Mouse (Mus musculus): ENCODE data around the gene Rai1.

Rai1 gene

GRCm38 (mm10) chr11:60222085-60222468 is 117.3 kb downstream of the Rai1 start:
- DNase-seq = no peak

DNA sequence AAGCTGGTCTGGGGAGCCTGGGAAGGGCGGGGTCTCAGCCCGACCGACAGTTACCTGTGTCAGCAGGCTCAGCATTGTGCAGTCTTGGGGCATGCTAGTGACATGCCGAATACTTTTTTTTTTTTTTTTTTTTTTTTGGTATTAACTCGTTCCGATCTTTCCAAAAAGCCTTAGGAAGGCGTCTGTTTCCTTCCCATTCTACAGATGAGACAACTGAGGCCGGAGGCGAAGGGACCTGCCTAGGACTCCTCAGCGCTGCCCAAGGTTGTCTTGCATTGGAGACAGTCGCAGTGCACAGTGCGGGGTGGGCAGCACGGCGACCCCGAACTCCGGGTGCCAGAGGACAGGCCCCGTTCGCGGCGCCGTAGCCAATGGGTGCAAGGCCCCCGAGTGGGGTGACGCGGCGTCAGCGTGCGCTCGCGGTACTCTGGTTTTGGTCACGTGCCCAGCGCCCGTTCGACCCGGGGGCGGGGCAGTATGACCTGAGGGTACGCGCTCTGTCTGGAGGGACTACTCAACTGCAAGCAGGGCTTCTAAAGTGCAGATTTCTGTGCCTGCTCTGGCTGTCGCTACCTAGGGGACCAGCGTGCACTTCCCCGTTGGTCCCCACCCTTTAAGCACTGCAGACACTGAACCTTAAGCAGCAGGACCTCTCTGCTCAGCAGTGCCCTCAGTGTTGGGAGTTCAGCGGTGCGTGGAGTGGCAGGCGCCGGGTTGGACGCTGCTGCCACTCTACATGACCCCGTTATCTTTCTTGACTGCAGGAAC is 117.8 kb downstream of the Rai1 start, which contains the start of gene Srebf1:
Srebf1 (minus strand) TSS at position 113 of the 768 bp plus-strand sequence.
- DNase-seq = peak; percentile 60 to 66

GRCm38 (mm10) chr11:60224676-60225075 is 119.9 kb downstream of the Rai1 start:
- no peak for DNase-seq

DNA sequence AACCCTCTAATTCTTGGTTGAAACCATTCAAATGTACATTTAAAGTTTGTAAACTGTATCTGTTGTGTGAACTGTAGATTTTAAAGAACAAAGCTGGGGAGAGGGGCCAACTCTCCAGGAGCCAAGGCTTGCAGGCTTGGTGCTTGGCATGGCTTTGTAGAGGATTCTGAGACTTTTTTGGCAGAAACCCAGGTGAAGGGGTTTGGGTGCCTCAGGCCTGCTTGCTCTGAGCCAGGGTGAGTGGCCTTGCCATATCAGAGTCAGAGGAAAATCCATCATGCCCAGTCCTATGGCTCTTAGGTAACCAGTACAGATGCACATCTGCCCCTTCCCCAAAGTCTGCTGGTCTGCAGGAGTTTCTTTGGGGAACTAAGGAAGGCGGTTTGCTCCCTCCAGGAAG is 121.1 kb downstream of the Rai1 start:
- DNase-seq = no peak

- DNase-seq = no peak
These were observed 123.7 kb downstream of the Rai1 start for GRCm38 (mm10) chr11:60228525-60228924.

GRCm38 (mm10) chr11:60229821-60230220 is 125.0 kb downstream of the Rai1 start:
- no peak for DNase-seq

DNA sequence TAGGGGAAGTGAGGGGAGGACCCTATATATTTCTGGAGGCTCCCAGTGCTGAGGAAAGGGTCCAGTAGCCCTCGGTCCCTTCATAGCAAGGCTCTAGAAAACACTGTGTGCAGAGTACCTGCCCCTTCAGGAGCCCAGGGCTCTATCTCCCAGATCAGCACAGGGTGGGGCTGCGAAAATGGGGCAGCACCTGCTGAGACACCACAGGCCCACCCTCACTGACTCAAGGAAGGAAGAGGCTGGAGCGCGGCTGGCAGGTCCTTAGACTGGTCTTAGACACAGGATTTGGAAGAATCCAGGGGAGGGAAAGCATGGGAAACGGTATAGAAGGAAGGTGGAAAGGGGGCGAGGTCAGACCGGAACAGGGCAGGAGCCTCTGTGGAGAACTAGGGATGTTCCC is 125.7 kb downstream of the Rai1 start:
- DNase-seq = no peak

DNA sequence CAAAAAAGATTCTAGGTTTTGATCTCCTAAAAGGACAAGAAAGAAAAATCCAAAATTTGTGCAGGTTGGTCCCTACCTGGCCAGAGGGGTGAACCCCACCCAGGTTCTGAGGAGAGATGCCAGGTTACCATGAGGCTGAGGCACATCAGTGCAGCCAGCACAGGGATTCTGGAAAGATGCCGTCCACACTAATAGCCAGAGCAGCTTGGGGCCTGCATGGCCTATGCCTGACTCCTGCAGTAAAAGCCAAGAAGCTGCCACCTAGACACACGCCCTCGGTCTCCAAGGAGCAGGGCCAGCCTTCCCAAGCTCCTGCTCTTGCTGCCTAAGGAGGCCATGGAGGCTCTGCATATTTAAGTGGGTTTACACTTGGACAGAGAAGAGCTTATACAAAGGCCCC is 126.5 kb downstream of the Rai1 start:
- peak in 1 of 2 experiments; percentile 57 for DNase-seq

- DNase-seq = no peak
These were observed 127.1 kb downstream of the Rai1 start for GRCm38 (mm10) chr11:60231951-60232350.

DNA sequence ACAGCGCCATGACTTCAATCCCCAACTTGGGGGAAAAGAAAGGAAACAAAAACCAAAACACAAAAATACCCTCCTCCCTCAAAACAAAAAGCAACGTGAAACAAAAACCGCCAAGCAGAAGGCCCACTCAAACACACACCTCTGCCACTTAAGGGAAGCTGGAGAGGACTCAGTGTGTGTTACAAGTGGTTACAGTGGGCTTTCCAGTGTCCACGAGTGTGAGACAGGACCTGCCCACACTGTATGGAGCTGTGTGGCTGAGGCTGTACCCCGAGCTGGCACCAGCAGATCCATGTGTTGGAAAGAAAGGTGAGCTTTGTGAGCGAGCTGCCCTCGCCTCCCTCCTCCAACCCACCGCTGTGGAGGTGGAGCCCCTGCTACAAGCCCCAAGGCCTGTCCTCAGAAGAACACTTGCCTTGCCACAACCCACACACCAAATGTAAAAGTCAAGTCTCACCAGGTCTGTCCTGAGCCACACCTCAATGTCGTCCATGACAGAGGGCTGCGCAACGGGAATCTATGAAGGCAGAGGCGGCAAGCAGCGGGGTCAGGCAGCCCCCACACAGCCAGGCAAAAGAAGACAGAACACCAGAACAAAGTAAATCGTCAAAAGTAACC is 127.7 kb downstream of the Rai1 start:
- DNase-seq = no peak

DNA sequence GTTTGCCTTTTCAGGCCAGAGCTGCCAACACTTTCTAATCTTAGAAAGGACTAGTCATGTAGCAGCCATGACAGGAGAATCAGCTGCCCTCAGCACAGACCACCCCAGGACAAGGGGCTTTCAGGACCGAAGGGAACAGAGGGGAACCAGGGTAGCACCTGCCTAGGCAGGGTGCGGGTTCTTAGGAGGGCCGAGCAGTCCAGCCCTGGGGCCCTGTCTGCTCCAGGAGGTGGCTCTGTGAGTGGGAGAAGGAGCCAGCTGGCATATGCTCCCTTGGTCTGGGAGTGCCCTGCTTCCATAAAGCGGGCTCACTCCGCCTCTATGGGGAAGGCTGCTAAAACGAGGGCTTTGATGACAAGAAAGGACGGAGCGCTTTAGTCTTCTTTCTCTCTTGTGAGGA is 128.4 kb downstream of the Rai1 start:
- peak; percentile 75 to 87 for DNase-seq

GRCm38 (mm10) chr11:60235351-60235750 is 130.5 kb downstream of the Rai1 start:
- no peak for DNase-seq

DNA sequence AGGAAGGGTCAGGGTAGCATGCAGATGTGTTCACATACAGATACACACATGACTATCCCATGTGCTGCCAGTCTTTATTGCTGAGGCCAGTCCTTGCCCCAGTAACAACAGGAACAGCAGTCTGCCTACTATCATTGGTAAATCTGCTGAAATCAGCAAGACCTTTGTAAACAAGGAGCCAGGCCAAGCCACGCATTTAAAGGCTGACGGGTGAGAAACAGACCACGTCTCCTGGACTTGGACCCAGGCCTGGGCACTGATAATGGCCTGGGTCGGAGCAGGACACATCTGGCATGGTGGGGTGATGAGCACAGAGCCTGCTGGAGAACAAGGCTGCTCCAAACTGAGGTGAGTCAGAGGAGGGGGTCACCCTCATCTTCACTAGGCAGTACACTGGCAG is 135.7 kb downstream of the Rai1 start:
- no peak for DNase-seq

DNA sequence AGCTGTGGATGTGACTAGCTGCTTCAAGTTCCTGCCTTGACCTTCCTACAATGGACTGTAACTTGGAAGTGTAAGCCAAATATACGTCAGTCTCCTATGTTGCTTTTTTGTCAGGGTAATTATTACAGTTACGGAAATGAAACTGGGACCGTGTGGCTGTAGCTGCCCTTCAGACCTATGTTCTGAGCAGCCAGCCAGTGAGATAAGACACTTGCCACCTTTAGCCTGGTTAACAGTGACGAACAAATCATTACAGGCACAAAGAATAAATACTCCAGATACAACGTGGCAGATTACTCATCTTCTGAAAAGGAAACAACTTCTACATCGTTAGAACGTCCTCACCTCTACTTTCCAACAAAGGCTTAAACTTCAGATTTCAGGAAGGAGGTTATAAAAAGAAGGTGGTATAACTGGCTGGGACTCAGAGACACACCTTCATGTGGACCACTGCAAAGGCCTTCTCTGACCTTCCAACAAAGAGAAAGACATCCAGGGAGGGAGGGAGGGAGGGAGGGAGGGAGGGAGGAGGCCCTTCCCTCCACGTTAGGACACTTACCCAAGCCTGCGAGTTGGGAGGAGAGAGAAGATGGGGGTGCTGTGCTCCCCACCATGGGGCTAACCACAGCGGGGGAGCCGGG is 139.8 kb downstream of the Rai1 start:
- DNase-seq = no peak

DNA sequence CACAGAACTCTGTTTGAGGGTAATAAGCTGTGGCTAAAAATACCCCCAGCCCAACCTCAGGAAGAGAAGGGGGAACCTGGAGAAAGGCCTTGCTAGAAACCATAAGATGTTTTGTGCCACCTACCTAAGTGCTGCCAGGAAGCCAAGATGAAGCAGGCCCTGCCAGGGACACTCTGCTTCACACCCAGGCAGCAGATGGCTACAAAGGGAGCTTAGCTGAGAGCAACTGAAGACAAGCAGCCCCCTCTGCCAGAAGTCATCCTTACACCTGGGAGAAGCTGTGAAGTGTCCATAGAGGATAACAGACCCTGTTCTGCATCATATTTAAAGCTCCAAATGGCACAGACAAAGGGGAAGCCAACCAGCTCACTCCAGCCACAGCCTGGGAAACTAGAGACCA is 141.3 kb downstream of the Rai1 start:
- peak in 1 of 2 experiments; percentile 46 for DNase-seq

GRCm38 (mm10) chr11:60247753-60248550 is 143.1 kb downstream of the Rai1 start:
- peak; percentile 67 to 77 for DNase-seq
